8 mouse cellular contexts compared by ENCODE assay signal in genomic region chr2:116021046-116021445, GRCm38 (mm10). TPM values are rescaled to one million over a fixed set of nuclear protein-coding genes. Genes with fewer than 3 reads are reported as not detected.
DNase-seq lines count a peak whose midpoint lies in the region; ATAC-seq lines count a peak whose summit lies in the region.
"Had no signal": no experiment of that assay in that cellular context is flagged by ENCODE, and none has a peak within 500 bp of the region (broad histone marks: within the 10 kb centered on the region; RNA-seq: fewer than 3 reads in every experiment).

No protein-coding gene starts in this region.

- peaks cover 26% of the 10 kb centered on the region for H3K4me1 ChIP-seq in embryonic facial prominence, embryonic 12.5 days
- H3K4me1 ChIP-seq in hindbrain, embryonic 10.5 days (replicated peaks), result peaks cover 51% of the 10 kb centered on the region
- H3K4me1 ChIP-seq in limb, embryonic 12.5 days (replicated peaks), result peaks cover 29% of the 10 kb centered on the region
- peaks cover 39% of the 10 kb centered on the region for H3K4me1 ChIP-seq in neural tube, embryonic 12.5 days

- peak; percentile 63 for DNase-seq in hindbrain, embryonic 10.5 days (ENCODE audit: low spot score)
- DNase-seq in cerebellum, postnatal 4 days (ENCODE audit: low spot score in 2 of 2), result no peak
- DNase-seq in right cerebral cortex, adult 2 months (ENCODE audit: low spot score in 2 of 2), result no peak
- DNase-seq in left cerebral cortex, postnatal 4 days, result no peak

- ATAC-seq in embryonic facial prominence, embryonic 12.5 days (ENCODE audit: insufficient number of reproducible peaks, insufficient read depth, low FRiP score, low TSS enrichment), result no peak
- peak; percentile 48; the same call in 1 of the 2 replicates for ATAC-seq in limb, embryonic 12.5 days (ENCODE audit: insufficient number of reproducible peaks, insufficient read depth, low FRiP score, low TSS enrichment, low read depth)
- peak; percentile 42; the same call in 1 of the 2 replicates for ATAC-seq in neural tube, embryonic 12.5 days (ENCODE audit: low FRiP score, low read depth)

- 3% methylated on average over 9 of the region's 9 CpGs for WGBS in embryonic facial prominence, embryonic 12.5 days
- under 1% methylated on average over 9 of the region's 9 CpGs for WGBS in hindbrain, embryonic 10.5 days
- 5% methylated on average over 9 of the region's 9 CpGs for WGBS in limb, embryonic 12.5 days
- 1% methylated on average over 9 of the region's 9 CpGs for WGBS in neural tube, embryonic 12.5 days

- no peak overlapping the region for H3K9ac ChIP-seq in embryonic facial prominence, embryonic 12.5 days
- no peak overlapping the region for H3K9ac ChIP-seq in limb, embryonic 12.5 days (replicated peaks)
- H3K9ac ChIP-seq in neural tube, embryonic 12.5 days, result no peak overlapping the region

- no peaks in the 10 kb centered on the region for H3K9me3 ChIP-seq in embryonic facial prominence, embryonic 12.5 days
- H3K9me3 ChIP-seq in hindbrain, embryonic 10.5 days, result no peaks in the 10 kb centered on the region
- no peaks in the 10 kb centered on the region for H3K9me3 ChIP-seq in limb, embryonic 12.5 days
- H3K9me3 ChIP-seq in neural tube, embryonic 12.5 days, result no peaks in the 10 kb centered on the region

- H3K27ac ChIP-seq in embryonic facial prominence, embryonic 12.5 days, result peak overlapping the region; percentile 74
- H3K27ac ChIP-seq in hindbrain, embryonic 10.5 days, result peak overlapping the region; percentile 90
- H3K27ac ChIP-seq in limb, embryonic 12.5 days, result peak overlapping the region; percentile 60
- peak overlapping the region; percentile 81; the same call in 1 of the 2 replicates for H3K27ac ChIP-seq in neural tube, embryonic 12.5 days

- intact Hi-C loops in left cerebral cortex, postnatal 4 days (cut with DNase I), result no loop called here

- H3K36me3 ChIP-seq in embryonic facial prominence, embryonic 12.5 days, result 0 out of 2 replicates have a peak, but pooled peaks cover 5% of the 10 kb centered on the region
- H3K36me3 ChIP-seq in hindbrain, embryonic 10.5 days, result peaks cover 31% of the 10 kb centered on the region
- H3K36me3 ChIP-seq in limb, embryonic 12.5 days, result no peaks in the 10 kb centered on the region
- H3K36me3 ChIP-seq in neural tube, embryonic 12.5 days, result peaks cover 9% of the 10 kb centered on the region

- no peaks in the 10 kb centered on the region for H3K27me3 ChIP-seq in embryonic facial prominence, embryonic 12.5 days
- no peaks in the 10 kb centered on the region for H3K27me3 ChIP-seq in hindbrain, embryonic 10.5 days (ENCODE audit: insufficient read depth, poor library complexity, severe bottlenecking)
- H3K27me3 ChIP-seq in limb, embryonic 12.5 days, result peaks cover 5% of the 10 kb centered on the region; the same call in 1 of the 2 replicates
- no peaks in the 10 kb centered on the region for H3K27me3 ChIP-seq in neural tube, embryonic 12.5 days (replicated peaks)

- H3K4me2 ChIP-seq in embryonic facial prominence, embryonic 12.5 days (replicated peaks), result peak overlapping the region; percentile 37
- H3K4me2 ChIP-seq in limb, embryonic 12.5 days, result peak overlapping the region; percentile 42
- peak overlapping the region; percentile 49 for H3K4me2 ChIP-seq in neural tube, embryonic 12.5 days (replicated peaks)

- H3K4me3 ChIP-seq in embryonic facial prominence, embryonic 12.5 days, result no peak overlapping the region
- peak overlapping the region; percentile 36 for H3K4me3 ChIP-seq in hindbrain, embryonic 10.5 days
- H3K4me3 ChIP-seq in limb, embryonic 12.5 days (replicated peaks), result no peak overlapping the region
- H3K4me3 ChIP-seq in neural tube, embryonic 12.5 days, result no peak overlapping the region
- H3K4me3 ChIP-seq: myocyte had no signal

RNA-seq across cellular contexts. Expression of gene Meis2, which starts 44.6 kb away (rescaled TPM):
- polyA plus RNA-seq in embryonic facial prominence, embryonic 12.5 days (2016; fragmentation: Nextera tagmentation; extraction: Ambion mirVana), result 71.2 and 71.7 TPM in 2 replicates
- polyA plus RNA-seq in hindbrain, embryonic 10.5 days (2016; fragmentation: Nextera tagmentation; extraction: Ambion mirVana), result 61.3 and 91.1 TPM in 2 replicates
- polyA plus RNA-seq in limb, embryonic 12.5 days (2016; fragmentation: Nextera tagmentation; extraction: Ambion mirVana), result 20.5 and 24.4 TPM in 2 replicates
- polyA plus RNA-seq in neural tube, embryonic 12.5 days (2016; fragmentation: Nextera tagmentation; extraction: Ambion mirVana), result 108 and 120 TPM in 2 replicates
- 100 to 1,000 TPM; 186 to 188 TPM for total RNA-seq in left cerebral cortex, postnatal 4 days (2021)
